Mouse (Mus musculus): ENCODE data around the gene Evi5. TPM values are rescaled to one million over a fixed set of nuclear protein-coding genes. Genes with fewer than 3 reads are reported as not detected.

The Evi5 gene
- polyA plus RNA-seq, 1 experiment = 37.2 TPM

DNA sequence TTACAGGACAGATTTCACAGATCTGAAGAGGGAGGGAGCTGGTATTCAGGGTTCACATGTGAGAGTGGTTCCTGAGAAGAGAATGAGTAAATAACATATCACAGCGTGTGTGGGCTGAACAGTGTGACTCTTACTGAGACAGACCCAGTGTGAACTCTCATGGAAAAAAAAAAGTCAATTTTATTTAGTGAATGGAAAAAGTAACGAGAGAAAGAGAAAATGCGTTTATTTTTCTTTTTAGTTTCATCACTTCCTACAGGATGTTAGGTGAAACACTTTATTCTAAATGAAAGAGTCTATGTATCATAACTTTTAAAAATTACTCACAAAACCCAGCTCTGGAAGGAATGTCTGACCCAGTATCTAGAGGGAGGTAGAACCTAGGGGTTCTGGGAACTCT is 143.5 kb downstream of the Evi5 start:
- Histone ChIP-seq H3K4me3 (replicated peaks; ENCODE audit: insufficient read depth, low read depth, low read length) (no peak overlapping the region), H3K27me3 (ENCODE audit: control insufficient read depth, insufficient read depth, low read length) (peaks cover 1% of the 10 kb centered on the region; the same call in 1 of the 2 replicates), H3K27ac (ENCODE audit: insufficient read depth, low read length) (no peak overlapping the region), H3K4me1 (ENCODE audit: control insufficient read depth, insufficient read depth, low read length) (no peaks in the 10 kb centered on the region)
- no peak for DNase-seq
- 54% methylated on average over 3 of the region's 3 CpGs for WGBS
- TF ChIP-seq POLR2A (IDR thresholded peaks at IDR 0.05; ENCODE audit: borderline replicate concordance, insufficient read depth, low read length) (no peak), CTCF (IDR thresholded peaks at IDR 0.05; ENCODE audit: borderline replicate concordance, insufficient read depth, low read depth, low read length) (no peak)

DNA sequence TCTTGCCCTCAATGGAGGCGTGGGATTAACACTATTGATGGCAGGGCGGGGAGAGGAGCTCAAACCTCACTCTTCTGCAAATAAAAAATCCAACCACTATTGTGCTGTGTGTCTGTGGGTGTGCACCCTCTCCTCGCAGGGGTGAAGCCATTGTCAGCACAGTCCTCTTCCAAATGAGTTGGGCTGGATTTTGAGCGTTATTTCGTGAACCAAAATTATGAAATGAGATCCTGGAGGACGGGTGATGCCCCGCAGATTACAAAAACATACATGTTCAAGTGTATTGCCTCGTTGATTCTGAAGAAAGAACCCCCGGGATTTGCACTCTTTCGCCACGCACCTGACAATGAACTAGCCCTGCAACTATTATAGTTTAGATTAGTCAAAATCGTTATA is 147.9 kb downstream of the Evi5 start:
- Histone ChIP-seq H3K4me1 (ENCODE audit: control insufficient read depth, insufficient read depth, low read length) (peaks cover 4% of the 10 kb centered on the region; the same call in 1 of the 2 replicates), H3K27me3 (ENCODE audit: control insufficient read depth, insufficient read depth, low read length) (peaks cover 14% of the 10 kb centered on the region; the same call in 1 of the 2 replicates), H3K4me3 (replicated peaks; ENCODE audit: insufficient read depth, low read depth, low read length) (no peak overlapping the region), H3K27ac (ENCODE audit: insufficient read depth, low read length) (no peak overlapping the region)
- TF ChIP-seq POLR2A (IDR thresholded peaks at IDR 0.05; ENCODE audit: borderline replicate concordance, insufficient read depth, low read length) (no peak), CTCF (IDR thresholded peaks at IDR 0.05; ENCODE audit: borderline replicate concordance, insufficient read depth, low read depth, low read length) (no peak)
- 19% methylated on average over 12 of the region's 12 CpGs for WGBS
- no peak for DNase-seq

DNA sequence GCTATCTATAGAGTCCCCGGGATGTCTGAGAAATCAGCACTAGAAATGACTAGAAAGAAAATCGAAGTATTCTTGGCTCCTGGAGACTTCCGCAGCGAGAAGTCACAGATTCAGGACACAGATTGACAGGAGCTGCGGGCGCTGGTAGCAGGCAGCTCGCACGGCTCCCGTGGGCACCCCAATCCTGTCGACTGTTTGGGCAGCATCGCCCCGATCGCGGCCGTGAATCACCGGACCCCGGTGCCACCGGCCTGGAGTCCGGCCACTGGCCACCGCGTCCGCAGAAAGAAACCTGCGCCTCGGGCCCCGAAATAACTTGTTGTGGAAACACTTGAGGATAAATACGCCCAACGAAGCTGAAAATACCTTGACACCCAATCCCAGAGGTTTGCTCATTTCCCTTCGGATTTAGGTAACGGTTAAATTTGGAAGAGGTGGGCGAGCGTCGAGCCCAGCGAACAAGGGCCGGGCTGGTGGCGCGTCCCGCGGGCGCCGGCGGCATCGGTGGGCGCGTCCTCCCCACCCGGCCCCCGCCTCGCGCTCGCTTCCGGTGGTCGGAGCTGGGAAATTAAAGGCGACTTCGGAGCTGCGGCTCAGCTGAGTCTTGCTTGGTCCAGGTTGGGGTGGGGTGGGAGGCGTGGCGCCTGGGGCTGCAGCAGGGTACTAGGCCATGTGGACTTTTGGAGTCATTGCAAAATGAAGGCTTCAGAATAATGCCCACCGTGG is 148.5 kb downstream of the Evi5 start:
- TF ChIP-seq CTCF (IDR thresholded peaks at IDR 0.05; ENCODE audit: borderline replicate concordance, insufficient read depth, low read depth, low read length) = no peak
- TF ChIP-seq POLR2A (IDR thresholded peaks at IDR 0.05; ENCODE audit: borderline replicate concordance, insufficient read depth, low read length) = no peak
- no peak overlapping the region for H3K4me3 ChIP-seq (replicated peaks; ENCODE audit: insufficient read depth, low read depth, low read length)
- peaks cover 6% of the 10 kb centered on the region; the same call in 1 of the 2 replicates for H3K4me1 ChIP-seq (ENCODE audit: control insufficient read depth, insufficient read depth, low read length)
- under 1% methylated on average over 57 of the region's 57 CpGs for WGBS
- peak in 1 of 2 experiments; percentile 20 for DNase-seq
- peaks cover 17% of the 10 kb centered on the region; the same call in 1 of the 2 replicates for H3K27me3 ChIP-seq (ENCODE audit: control insufficient read depth, insufficient read depth, low read length)
- no peak overlapping the region for H3K27ac ChIP-seq (ENCODE audit: insufficient read depth, low read length)

DNA sequence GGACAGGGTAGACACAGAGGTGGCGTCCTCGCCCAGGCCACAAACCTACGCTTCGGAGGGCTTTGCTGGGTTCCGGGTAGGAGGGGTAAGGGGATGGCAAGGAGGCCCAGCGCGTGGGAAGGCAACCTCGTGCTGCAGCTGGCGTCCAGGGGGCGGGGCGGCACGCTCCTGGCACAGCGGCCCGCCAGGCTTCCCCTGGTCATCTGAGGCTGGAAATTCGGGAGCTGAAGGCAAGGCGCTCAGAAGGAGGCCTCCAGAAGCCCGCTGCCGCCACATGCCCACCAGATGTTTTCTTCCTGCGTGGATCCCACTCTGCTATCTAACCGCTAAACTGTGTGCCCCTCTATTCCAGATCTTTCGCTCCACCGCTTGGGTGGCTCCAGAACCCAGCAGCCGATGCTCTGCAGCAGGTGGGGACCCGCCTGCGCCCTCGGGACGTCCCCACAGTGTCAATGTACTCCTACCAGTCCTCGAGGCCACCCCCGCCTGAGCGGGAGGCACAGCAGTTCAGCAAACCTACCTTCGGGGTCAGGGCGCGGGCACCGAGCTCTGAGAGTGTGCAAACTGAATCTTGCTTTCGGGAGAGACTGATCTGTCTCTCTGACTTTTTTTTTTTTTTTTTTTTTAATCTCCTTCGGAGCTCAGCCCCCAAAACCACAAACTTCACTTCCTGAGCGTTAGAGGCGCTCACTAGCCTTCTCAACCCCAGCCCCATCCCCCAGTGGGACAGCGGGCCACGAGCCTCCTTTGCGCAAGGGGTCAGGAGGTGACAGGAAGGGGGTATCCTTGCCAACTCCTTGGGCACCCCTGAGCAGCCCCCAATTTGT is 149.3 kb downstream of the Evi5 start, which contains the start of gene Gfi1:
Gene Gfi1 (minus strand): TSS at position 602 of the 827 bp plus-strand sequence.
- no peak within 1 kb of the TSS for H3K27ac ChIP-seq (ENCODE audit: insufficient read depth, low read length)
- H3K4me1 ChIP-seq (ENCODE audit: control insufficient read depth, insufficient read depth, low read length) = peaks cover 6% of the 10 kb centered on the region; the same call in 1 of the 2 replicates
- peaks cover 17% of the 10 kb centered on the region; the same call in 1 of the 2 replicates for H3K27me3 ChIP-seq (ENCODE audit: control insufficient read depth, insufficient read depth, low read length)
- TF ChIP-seq POLR2A (IDR thresholded peaks at IDR 0.05; ENCODE audit: borderline replicate concordance, insufficient read depth, low read length) (no peak), CTCF (IDR thresholded peaks at IDR 0.05; ENCODE audit: borderline replicate concordance, insufficient read depth, low read depth, low read length) (no peak)
- WGBS = 2% methylated on average over 41 of the region's 41 CpGs
- DNase-seq = no peak
- no peak within 1 kb of the TSS for H3K4me3 ChIP-seq (replicated peaks; ENCODE audit: insufficient read depth, low read depth, low read length)

DNA sequence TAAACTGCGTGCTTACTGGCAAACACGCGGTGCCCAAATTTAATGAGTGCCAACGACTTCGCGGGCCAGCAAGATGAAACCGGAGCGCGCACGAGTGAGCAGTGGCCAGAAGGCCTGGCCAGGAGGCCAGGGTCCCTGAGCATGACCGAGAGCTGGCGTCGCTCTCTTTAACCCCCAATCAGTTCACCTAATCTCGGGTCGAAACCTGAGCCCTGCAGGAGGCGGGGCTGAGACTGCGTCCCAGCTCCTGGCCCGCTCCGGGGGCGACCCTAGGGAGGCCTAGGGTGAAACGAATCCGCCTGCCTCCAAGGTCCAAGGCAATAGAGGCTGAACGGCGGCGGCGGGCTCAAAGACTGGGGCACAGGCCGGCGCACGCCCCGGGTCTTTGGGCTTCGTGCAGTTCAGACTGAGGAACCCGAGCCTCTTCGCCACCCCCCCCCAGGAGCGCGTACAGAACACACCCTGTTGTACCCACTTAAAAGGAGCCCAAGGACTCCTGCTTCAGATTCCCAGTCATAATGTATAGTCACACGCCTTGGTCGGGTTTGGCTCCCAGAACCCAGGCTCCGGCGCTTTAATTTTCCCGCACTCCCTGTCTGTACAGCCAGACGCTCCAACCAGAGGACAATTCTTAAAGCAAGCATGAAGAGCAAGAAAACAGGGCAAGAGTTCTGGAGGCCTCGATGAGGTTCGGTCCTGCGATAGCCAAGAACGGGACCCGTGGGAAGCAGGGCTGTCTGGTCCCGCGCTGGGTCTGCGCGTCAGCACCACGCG is 150.1 kb downstream of the Evi5 start:
- Histone ChIP-seq H3K4me3 (replicated peaks; ENCODE audit: insufficient read depth, low read depth, low read length) (no peak overlapping the region), H3K27me3 (ENCODE audit: control insufficient read depth, insufficient read depth, low read length) (peaks cover 17% of the 10 kb centered on the region; the same call in 1 of the 2 replicates), H3K4me1 (ENCODE audit: control insufficient read depth, insufficient read depth, low read length) (peaks cover 6% of the 10 kb centered on the region; the same call in 1 of the 2 replicates), H3K27ac (ENCODE audit: insufficient read depth, low read length) (no peak overlapping the region)
- WGBS = 2% methylated on average over 52 of the region's 52 CpGs
- peak in 1 of 2 experiments; percentile 16 for DNase-seq
- no peak for TF ChIP-seq POLR2A (IDR thresholded peaks at IDR 0.05; ENCODE audit: borderline replicate concordance, insufficient read depth, low read length)
- no peak for TF ChIP-seq CTCF (IDR thresholded peaks at IDR 0.05; ENCODE audit: borderline replicate concordance, insufficient read depth, low read depth, low read length)

DNA sequence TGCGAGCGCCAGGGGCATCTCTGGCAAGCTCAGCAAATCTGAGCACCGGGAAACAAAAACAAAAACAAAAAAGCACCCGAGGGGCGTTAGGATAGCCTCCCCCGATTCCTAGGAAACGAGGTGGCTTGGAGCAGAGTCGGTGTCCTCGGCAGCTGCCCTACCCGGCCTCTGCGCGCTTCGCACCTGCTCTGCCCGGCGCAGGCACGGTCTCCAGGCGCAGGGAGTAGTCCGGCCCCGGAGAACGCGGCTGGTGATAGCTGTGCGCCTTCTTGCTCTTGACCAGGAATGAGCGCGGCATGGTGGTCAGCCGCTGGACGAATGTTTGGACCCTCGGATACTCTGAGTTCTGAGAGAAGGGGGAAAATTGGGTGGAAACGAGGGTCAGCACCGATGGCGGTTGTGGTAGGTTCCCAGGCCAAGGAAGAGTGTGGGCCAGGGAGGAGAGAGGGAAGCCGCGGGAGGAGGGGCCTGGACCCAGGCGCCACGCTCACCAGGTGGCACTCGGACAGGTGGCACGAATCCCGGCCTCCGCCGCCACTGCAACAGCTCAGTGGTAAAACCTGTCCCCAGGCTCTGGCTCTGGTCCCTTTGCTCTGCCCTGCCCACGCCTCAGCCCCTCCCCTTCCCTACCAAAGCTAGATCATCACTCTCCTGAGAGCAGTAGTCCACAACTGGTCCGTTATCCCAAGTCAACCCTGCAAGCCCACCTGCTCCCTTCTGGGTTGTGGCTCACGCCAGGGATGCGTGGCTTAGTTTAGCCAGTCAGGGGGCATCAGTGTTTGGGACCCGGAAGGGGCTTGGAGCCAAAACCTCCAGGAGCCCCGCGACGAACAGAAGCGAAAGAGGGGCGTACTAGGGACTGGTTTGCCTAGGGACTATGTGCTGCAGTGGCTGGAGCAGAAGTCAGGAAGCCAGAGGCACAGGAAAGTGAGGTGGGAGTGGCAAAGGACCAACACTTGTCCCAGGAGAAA is 151.1 kb downstream of the Evi5 start:
- no peak for DNase-seq
- Histone ChIP-seq H3K27ac (ENCODE audit: insufficient read depth, low read length) (no peak overlapping the region), H3K4me3 (replicated peaks; ENCODE audit: insufficient read depth, low read depth, low read length) (no peak overlapping the region), H3K4me1 (ENCODE audit: control insufficient read depth, insufficient read depth, low read length) (peaks cover 6% of the 10 kb centered on the region; the same call in 1 of the 2 replicates), H3K27me3 (ENCODE audit: control insufficient read depth, insufficient read depth, low read length) (peaks cover 19% of the 10 kb centered on the region; the same call in 1 of the 2 replicates)
- no peak for TF ChIP-seq POLR2A (IDR thresholded peaks at IDR 0.05; ENCODE audit: borderline replicate concordance, insufficient read depth, low read length)
- TF ChIP-seq CTCF (IDR thresholded peaks at IDR 0.05; ENCODE audit: borderline replicate concordance, insufficient read depth, low read depth, low read length) = no peak
- WGBS = 1% methylated on average over 49 of the region's 49 CpGs
